Mouse (Mus musculus) ES-CJ7 (cell line): ENCODE measurements around the gene Lao1.
"Not testable (repeated sequence)": the region's sequence is repeated elsewhere in the genome, so short reads cannot be mapped to it uniquely, and the experiment has no call there.

Experiments used
- DNase-seq: peaks from one replicate; pipeline ENCODE4 v3.0.0; 2011; ENCODE audit warnings: low read depth, low spot score

Lao1 gene

DNA sequence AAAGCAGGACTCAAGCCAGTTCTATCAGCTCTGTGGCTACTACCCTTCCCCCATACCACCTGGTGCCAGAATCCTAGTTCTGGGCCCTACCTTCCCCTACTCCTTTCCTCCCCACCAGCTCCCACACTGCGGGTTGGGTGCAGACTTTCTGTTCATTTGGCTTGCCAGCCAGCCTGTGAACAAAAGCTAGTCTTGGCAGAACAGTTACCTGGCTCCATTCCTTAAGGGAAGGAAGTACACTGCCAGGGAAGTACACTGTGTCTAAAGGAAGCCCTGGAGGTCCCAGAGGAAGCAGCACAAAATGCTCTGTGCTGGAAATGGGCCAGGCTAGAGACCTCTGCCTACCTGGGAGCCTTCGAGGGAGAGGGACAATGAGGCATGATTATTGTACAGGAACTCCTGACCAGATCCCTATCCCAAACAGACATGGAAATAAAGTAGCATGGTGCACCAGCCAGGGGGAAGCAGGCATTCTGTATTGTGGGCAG lies at the start of gene Lao1:
Gene Lao1 (plus strand): TSS at position 438 of the 488 bp plus-strand sequence.
- DNase-seq = no peak

DNA sequence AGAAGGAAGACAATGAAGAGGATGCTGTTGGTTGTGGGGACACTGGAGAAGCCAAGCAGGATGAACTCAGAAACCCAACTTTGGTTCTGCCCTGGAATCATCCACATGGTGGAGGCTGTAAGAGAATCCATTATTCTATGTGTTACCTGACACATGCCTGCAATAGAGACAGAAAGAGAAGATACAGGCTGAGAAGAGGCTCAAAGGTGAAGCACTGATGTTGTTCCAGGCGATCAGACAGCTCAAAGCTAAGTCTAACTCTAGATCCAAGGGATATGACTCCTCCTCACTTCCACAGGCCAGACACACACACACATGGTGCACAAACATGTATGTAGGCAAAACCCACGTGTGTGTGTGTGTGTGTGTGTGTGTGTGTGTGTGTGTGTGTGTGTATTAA lies 44.0 kb upstream of the Lao1 start, which contains the start of gene Olfr1329:
Gene Olfr1329 (minus strand): TSS at position 101 of the 400 bp plus-strand sequence.
- DNase-seq = not testable (repeated sequence)

DNA sequence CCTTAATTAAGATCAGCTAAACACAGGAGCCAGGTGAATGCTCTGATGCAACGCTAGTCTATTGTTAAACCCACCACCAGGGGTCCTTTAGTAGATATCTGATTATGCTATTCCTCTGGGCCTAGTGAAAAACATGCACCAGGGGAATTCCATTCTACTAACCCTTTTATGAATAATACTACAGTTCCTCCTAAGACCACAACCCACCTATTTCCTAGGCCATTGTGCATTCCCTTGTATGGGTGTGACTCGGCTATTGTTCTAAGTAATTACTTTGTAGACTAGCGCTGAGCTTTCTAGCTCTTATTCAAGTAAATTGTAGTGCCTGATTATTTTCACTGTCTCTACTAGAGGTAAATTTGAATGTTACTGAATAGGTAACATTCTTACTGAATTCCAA lies 30.1 kb upstream of the Lao1 start:
- DNase-seq = peak; percentile 60

DNA sequence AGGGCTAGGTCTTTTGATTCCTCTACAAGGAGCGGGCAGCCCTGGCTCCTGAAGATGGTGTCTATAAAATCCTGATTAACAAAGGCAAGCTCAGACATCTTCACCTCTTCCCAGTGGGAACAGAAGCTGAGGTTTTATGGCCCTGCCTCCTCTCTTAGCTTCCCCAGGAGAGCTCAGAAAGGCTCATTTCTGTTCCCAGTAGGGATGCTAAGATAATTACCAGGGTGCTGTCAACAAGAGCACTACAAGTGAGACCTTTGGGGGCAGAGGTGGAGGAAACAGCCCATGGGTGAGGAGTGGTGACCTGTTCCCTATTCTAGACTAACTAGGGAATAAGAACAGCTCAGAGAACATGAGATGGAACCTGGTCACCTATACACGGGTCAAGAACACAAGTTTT lies 22.9 kb upstream of the Lao1 start, which contains the start of gene Olfr1328:
Gene Olfr1328 (minus strand): TSS at position 101 of the 400 bp plus-strand sequence.
- no peak for DNase-seq

DNA sequence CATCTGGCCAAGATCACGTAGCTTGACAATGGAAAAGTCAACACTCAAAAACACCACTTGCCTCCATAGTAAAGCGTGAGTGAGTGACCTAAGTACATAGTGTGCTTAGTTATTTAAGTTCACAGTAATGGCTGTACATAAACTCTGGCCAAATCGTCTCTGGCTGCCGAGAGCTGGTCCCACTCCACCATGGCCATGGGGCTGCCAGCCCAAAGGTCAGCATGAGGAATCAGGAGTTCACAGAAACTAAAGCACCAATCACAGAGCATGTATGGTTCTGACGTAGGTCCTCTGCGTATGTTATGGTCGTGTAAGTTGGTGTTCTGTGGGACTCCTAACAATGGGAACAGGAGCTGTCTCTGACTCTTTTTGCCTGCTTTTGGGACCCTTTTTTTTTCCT lies 2.6 kb upstream of the Lao1 start:
- DNase-seq = no peak

DNA sequence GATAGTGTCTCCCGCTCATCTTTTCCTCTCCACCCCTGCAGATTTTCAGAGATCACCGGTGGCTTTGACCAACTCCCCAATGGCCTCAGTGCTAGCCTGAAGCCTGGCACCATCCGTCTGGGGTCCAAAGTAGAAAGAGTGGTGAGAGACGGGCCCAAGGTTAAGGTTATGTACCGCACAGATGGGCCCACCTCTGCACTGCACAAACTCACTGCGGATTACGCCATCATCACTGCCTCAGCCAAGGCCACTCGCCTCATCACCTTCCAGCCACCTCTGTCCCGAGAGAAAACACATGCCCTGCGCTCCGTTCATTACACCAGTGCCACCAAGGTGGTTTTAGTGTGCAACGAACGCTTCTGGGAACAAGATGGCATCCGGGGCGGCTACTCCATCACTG lies 6.3 kb downstream of the Lao1 start:
- no peak for DNase-seq

DNA sequence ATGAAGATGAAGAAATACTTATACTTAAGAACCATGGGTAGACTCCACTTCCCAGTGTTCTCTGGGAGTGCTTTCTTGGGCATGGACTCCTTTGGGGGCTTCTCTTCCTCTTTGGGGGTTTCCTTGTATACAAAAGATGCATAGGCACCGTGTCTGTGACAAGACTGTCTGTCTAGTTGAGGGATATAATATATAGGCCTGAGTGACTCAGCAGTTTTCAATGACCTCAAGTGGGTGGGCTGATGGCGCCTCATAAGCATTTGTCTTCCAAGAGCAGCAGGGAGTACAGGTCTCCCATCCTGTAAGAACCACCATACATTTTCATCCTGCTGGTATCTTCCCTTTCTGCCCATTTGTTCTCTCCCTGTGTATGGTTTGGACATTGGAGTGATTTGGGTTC lies 11.9 kb downstream of the Lao1 start:
- DNase-seq = no peak

DNA sequence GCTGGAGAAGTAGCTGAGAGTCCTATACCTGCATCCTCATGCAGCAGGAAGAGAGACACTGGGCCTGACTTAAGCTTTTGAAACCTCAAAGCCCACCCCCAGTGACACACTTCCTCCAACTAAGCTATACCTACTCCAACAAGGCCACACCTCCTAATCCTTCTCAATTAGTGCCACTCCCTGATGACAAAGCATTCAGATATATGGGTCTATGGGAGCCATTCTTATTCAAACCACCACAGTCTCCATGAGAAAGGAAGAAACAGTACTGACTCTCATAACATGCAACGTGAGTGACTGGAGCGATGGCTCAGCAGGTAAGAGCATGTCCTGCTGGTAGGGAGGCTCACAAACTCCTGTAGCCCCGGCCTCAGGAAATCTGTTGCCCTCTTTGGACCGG lies 23.9 kb downstream of the Lao1 start:
- DNase-seq = peak; percentile 71

DNA sequence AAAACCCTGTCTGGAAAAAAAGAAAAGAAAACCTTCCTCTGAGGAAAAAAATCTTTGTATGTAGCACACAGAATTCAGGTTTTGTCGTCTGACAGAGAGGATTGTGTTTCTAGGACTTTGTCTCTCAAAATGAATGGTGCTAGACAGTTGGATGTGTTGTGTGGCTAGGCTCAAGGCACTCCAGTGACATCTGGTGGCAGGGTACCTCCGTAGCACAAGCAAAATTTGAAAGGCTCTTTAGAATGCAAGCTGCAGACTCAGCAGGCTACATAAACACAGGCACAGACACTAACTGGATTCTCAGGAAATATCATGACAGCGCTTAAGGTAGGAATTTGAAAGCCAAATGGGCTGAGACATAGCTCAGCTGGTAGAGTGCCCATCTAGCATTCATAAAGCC lies 27.2 kb downstream of the Lao1 start:
- peak; percentile 87 for DNase-seq

DNA sequence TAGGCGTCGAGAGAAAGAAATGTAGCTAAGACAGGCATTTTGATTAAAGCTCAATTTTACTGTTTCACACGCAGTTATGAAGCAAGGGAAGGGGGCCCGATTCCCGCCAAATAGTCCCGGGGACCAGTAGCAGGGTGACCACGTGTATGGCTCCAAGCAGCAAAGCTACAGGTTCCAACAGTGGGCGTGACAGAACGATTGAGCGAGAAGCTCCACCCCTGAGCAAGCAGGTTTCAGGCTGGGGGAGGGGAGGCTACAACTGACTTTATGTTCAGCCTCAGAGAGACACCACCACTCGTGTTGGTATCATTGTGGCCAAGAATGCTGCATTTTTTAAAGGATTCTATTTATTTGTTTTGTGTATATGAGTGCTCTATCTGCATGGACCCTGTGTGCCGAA lies 28.0 kb downstream of the Lao1 start:
- DNase-seq = peak; percentile 74

DNA sequence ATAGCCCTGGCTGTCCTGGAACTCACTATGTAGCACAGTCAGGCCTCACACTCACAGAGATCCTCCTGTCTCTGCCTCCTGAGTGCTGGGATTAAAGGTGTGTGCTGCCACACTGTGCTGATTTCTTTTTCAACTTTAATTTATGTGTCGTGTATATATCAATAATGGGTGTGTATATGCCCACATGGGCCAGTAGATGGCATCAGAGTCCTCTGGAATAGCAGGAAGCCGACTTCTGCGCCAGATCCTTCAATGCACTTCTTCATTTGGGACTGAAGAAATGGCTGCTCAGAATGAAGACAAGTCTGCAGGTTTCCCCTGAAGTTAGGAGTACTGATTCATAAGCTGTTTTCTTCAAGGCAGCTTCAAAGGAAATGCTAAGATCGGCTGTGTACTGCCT lies 30.4 kb downstream of the Lao1 start:
- peak; percentile 85 for DNase-seq

DNA sequence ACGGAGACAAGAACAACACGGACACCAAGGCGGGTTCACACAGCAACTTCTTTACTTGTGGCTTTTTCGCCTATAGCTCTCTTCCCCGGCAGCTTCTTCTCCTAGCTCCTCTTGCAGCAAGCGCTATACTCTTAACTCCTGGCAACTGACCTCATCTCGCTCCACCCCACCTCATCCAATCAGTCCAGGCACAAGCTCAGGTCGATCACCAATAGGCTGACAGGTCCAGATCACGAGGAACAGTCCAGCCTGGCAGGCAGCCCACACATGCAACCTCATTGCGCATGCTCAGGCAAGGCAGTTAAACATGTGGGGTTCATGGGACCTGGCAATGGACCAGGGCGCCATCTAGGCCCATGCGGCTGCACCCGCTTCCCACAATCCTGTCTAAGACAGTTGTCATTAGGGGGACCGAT lies 35.8 kb downstream of the Lao1 start:
- DNase-seq = no peak

DNA sequence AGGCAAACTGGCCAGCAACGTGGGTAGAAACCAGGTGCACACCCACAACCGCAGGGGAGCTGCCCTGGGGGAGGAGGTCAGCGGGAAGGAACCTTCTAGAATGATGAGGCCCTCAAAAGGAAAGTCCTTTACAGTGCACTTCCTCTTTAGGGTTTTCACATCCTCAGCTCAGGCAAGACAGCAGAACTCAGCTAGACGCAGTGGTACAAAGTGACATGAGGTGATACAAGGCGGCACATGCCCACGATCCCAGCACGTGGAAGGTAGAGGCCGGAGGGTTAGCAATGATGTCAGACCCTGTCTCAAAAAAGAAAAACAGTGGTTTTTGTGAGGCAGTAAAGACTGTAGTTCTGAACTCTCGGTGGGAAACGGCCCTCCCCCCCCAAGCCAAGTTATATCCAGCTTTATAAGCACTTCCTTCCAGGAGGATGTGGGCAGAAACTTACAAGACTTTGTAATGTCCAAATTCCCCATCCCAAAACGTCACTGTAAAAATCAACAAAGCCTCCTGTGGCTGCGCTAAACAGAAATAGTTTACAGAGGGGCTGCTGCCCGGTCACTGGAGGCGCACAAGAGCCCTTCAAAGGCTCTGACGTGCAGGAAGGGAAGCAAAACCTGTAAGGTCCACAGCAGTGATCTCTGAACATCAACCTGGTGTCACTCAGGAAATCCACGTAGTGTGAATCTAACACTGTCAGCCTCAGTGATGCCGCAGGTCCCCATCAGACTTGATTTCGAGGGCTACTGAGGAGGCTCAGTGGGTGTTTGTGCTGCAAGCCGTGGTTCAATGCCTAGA lies 38.5 kb downstream of the Lao1 start:
- DNase-seq = no peak

DNA sequence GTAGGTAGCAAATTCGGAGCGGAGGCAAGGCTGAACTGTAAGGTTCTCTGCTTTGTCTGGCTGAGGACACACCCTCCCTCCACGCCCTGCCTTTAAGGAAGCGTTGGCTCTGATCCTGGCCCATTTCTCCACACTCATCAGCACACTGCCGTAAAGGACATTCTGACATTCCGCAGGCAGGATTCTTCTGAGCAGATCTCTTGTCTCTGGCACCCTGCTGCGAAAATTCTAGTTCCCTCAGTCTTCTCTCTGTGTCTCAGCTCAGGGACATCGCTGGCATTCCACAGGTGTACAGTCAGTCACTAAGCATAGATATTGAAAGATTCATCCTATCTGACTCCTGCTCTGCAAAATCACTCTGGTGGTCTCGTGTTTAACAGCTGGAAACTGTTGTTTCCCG lies 40.3 kb downstream of the Lao1 start:
- DNase-seq = peak; percentile 84

DNA sequence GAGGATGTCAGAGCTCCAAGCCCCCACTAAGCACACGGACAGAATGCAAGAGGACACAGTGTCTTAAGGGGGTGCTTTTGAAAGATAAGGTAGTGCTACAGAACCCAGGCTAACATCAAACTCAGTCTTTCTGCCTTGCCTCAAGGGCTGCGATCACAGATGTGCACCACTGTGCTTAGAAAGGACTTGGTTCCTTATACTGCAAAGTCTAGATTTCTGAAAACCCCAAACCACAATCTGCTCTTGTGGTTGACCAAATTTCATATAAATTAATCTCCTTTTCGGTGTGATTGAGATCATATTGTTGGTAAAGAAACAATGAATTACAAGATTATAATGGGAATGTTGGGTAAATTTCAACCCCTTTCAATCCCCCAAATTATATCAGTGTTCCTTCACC lies 41.1 kb downstream of the Lao1 start:
- no peak for DNase-seq

DNA sequence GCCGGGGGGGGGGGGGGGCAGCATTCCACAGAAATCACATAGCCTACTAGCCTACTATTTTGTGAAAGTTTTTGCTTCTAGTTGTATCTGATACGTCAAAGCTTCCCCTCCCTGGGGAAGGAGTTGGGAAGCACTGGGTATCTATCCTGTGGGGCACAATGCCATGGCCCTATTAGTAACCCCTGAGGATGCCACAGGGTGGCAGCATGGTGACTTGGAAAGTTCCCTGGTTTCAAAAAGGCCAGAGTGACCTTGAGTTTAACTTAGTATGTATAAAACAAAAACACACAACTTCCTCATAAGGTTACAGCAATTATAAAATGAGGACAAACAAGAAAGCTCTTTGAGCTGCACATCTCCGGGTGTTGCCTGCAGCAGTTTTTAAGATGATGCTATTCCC lies 42.8 kb downstream of the Lao1 start:
- peak; percentile 62 for DNase-seq

DNA sequence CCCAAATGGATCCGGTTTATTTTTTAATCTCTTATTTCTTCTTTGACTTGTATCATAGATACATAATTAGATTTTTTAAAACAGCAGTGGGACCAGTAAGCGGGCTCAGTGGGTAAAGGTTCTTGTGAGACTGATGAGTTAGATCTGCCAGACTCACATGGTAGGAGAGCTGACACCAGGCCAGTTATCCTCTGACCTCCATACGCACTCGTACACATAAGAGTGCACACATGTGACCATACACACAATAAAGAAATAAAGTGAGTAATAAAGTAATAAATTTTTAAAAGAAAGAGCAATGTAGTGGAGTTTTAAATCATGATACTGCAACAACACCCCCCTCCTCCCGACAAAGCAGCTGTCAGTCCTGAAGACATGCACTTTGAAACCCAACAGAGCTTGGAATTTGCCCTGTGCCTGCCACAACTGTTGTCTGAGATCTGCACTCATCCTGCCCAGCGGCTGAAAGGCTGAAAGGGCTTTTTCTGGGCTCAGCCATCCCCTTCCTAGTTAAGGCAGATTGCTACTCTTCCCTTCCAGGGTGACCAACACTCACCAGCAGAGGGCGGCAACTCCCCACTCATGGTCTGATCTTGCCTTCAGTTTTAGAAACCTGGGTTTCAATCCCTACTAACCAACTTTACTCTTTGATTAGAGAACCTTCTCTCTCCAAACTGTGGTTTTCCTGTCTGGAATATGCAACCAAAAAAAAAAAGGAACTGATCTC lies 43.4 kb downstream of the Lao1 start:
- DNase-seq = peak; percentile 85

DNA sequence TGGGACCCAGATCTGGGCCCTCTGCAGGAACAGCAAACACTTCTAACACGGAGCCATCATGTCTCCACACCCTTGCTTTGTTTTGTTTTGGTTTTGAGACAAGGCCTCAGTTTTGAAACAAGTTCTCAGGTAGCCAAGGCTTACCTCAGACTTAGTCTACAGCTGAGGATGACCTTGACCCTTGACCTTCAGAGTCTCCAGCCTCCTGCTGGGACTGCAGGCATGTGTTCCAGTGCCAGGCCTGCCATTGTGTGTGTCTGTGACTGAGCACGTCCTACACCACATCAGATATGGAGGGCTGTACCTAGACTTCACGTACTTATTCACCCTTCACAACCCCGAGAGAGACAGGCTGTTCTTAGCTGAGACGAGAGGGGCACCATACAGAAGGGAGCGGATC lies 46.2 kb downstream of the Lao1 start:
- peak; percentile 76 for DNase-seq

DNA sequence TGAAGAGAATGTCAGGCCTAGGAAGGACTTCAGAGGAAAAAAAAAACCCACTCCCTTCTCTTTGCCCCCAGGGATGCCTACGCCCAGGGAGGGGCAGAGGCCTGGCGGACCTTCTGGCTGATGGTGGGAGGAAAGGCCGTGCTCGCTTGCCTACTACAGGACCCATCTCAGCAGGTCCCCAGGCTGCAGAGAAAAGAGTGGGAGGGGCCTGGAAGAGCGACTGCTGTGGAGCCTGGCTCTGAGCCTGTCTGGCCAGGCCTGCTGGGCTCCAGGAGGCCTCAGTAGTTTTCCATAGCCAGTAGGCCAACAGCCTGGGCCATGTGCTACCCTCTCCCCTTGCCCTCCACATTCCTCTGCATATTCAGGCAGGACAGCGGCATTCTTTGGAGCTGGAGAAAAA lies 47.1 kb downstream of the Lao1 start:
- peak; percentile 79 for DNase-seq

DNA sequence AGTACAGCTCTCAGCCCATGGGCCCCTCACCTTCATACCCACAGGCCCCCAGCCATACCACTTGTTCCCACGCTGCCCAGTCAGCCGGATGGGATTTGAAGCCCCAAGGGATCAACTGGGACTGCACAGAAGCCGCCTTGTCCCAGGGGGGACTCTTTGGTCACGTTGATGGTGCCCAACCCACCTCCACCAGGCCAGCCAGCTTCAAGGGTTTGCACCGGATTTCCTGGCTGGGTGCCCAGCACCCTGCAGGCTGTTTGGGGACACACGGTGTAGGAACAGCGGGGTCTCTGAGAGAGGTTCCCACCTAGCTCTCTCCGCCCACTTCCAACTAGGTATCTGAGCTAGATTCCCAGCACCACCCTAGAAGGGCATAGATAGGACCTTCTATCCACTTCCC lies 48.4 kb downstream of the Lao1 start:
- DNase-seq = no peak

DNA sequence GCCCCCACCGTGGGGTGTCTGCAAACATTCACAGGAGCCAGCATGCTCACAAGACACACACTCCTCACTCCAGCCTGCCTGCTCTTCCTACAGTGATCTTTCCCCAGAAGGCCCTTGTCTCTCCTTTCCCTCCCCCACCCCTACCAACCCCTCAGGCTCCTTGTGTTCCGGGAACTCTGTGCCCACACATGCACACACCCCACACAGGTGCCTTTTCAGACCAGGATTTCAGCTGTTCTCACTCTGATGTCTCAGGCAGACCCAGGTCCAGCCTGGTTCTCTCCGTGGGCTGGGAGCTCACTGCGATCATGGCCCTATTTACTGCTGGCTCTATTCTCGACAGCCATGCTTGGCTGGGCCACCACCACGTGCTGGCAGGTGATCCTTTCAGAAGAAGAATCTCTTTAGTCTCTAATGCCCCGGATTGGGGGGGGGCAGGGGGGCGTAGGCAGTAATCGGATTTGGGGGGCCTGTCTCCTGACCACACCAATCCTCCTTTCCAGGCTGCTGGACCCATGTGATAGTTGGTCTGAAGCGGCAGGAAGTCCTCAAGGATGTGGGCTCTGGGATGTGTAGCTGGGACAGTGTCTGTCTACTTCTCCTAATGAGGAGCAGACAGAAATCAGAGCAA lies 49.8 kb downstream of the Lao1 start:
- peak; percentile 46 for DNase-seq

DNA sequence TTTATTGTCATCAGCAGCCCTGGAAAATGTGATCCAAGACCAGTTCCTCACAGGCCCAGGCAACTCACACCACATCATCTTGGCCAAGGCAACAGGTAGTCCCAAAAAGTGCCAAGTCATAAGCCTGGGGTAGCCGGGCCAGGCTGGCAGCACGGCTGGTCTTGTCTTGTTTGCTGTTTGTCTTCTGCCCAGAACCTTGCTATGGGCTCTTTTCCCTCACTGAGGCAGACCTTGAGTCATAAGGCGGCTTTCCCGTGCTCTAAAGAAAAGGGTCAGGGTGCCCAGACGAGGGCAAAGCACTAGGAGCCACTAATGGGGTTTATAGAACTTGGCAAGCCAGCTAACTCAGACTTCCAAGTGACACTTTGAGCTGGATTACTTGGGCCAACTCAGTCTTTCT lies 51.7 kb downstream of the Lao1 start:
- no peak for DNase-seq
